Mouse (Mus musculus) bone marrow macrophage, adult 2 months (primary cell): ENCODE results near the gene Cobll1.

Source experiments
- CTCF ChIP-seq: IDR thresholded peaks from 2 replicates; pipeline ENCODE4 v1.5.1; 2012; ENCODE audit warnings: low read depth, mild to moderate bottlenecking, low read length, moderate library complexity
- POLR2A ChIP-seq: IDR thresholded peaks from 2 replicates; pipeline ENCODE4 v1.6.1; 2012; ENCODE audit warnings: mild to moderate bottlenecking, low read depth, low read length, borderline replicate concordance

DNA sequence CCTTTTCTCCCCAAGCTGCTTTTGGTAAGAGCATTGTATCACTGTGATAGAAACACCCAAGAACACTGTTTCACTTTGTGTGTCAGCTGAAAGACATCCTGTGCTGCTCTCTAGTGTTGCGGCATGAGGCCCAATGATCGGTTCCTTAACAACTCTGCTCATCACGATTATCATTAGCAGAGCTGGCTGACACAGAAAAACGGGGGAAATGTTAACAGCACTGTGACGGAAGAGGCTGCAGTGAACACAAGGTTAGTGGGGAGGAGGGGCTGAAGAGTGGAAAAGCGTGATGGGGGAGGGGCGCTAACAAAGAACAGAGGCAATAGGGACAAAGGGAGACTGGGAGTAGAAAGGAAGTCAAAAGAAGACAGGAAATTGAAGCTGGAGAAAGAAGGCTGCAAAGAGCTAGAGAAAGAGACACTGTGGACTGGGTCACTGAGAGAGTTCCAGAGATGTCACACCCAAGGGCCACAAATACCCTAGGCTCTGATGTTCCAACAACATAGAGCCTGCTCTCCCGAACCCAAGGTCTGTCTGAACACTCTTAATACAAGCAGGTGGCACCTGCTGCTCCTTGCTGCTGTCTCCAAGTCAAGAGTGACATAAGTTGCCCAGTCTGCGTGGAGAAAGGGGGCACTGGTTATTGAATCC, 58.0 kb downstream of the Cobll1 start:
- no peak for TF ChIP-seq CTCF
- TF ChIP-seq POLR2A: no peak
